In genomic region chr10:108417448-108417847, GRCm38 (mm10) we compare ENCODE assay signal across 27 mouse cellular contexts.
"Had no signal": no experiment of that assay in that cellular context is flagged by ENCODE, and none has a peak within 500 bp of the region (broad histone marks: within the 10 kb centered on the region; RNA-seq: fewer than 3 reads in every experiment).

No protein-coding gene starts in this region.

- DNase-seq: cerebellum, adult 8-10 months; cerebellum, adult 9-10 months; cerebellum, adult 9-11 months; cerebellum, postnatal 10 days; cerebellum, postnatal 14 days; cerebellum, postnatal 25 days; cerebellum, postnatal 36 days; embryo, embryonic 11 days; forebrain, postnatal 0 days; gastrocnemius, adult 2 months; gastrocnemius, postnatal 10 days; gastrocnemius, postnatal 14 days; gastrocnemius, postnatal 36 days; heart, adult 18-20 months; heart, adult 2 months had no signal

- H3K27ac ChIP-seq: embryonic facial prominence, embryonic 10.5 days; embryonic facial prominence, embryonic 12.5 days; embryonic facial prominence, embryonic 13.5 days; embryonic facial prominence, embryonic 15.5 days; forebrain, embryonic 10.5 days; forebrain, embryonic 12.5 days; forebrain, embryonic 13.5 days; forebrain, embryonic 15.5 days; gastrocnemius, adult 2 months; heart, adult 2 months; heart, embryonic 10.5 days had no signal

- ATAC-seq: forebrain, embryonic 13.5 days; forebrain, embryonic 14.5 days; forebrain, embryonic 15.5 days; forebrain, embryonic 16.5 days; forebrain, postnatal 0 days had no signal

- H3K4me3 ChIP-seq: embryonic facial prominence, embryonic 10.5 days; embryonic facial prominence, embryonic 12.5 days; embryonic facial prominence, embryonic 13.5 days; embryonic facial prominence, embryonic 15.5 days; erythroblast, embryonic 14.5 days; forebrain, embryonic 10.5 days; forebrain, embryonic 12.5 days; forebrain, embryonic 13.5 days; forebrain, embryonic 15.5 days; gastrocnemius, adult 2 months; heart, adult 2 months; heart, embryonic 10.5 days had no signal
